Mouse (Mus musculus) bone marrow macrophage, adult 2 months (primary cell): Measurements from ENCODE around the gene 4930518I15Rik.

ENCODE experiments used
- CTCF ChIP-seq: IDR thresholded peaks from 2 replicates; pipeline ENCODE4 v1.5.1; 2012; ENCODE audit warnings: low read depth, mild to moderate bottlenecking, low read length, moderate library complexity
- POLR2A ChIP-seq: IDR thresholded peaks from 2 replicates; pipeline ENCODE4 v1.6.1; 2012; ENCODE audit warnings: mild to moderate bottlenecking, low read depth, low read length, borderline replicate concordance

DNA sequence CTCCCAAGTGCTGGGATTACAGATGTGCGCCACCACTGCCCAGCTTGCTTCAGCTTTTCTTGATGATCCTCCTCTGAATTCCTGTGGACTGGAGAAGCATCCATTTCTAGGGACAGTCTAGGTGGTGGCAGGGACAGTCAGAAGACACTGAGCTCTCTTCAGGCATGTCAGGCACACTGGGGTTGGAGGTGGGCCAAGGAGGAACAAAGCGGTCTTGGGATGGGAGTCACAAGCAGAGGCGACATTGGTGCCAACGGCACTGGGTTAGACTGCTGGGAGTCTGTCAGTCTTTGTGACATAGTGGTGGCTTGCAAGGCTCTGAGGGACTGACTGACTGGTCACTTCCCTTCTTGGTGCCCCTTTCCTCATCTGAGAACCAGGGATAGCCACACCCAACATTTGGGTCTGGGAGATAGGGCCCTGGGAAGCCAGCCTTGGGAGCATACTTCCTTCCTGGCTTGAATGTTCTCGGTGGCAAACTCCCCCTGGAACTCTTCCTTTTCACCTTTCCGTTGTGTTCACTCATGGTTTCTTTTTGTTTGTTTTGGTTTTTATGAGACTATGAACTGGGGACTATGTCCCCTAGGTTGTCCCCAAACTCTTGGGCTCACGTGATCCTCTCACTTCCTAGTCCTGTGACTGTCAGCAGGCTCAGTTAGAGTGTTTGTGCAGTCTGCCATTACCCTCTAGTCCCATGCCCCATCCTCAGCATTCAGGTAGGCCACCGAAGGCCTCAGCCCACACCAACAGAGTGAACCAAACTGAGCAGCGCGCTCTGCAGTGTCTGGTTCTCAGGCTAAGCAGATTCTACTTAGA lies 26.9 kb upstream of the 4930518I15Rik start:
- no peak for TF ChIP-seq CTCF
- no peak for TF ChIP-seq POLR2A
